Mouse (Mus musculus): Measurements from ENCODE around the gene Ttyh3. TPM values are rescaled to one million over a fixed set of nuclear protein-coding genes. Genes with fewer than 3 reads are reported as not detected.

Ttyh3 gene
- polyA plus RNA-seq, 1 experiment from 2014 or later, result 35.7 TPM

DNA sequence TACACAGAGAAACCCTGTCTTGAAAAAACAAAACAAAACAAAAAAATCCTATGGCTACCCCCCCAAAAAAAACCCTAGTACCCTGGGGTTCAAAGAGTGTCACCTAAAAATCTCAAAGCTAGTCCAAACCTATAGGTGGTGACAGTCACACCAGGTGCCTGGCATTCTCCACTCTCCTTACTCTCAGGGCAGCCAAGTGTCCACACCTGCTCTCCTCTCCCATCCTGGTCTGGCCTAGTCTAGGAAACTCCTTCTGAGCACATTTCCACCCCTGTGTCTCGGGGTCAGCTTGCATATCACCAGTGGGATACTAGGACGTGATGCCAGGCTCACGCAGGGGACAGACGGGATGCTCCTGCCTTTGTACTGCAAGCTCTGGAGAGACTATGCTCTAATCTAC lies 9.5 kb downstream of the Ttyh3 start:
- Histone ChIP-seq H3K4me2 (ENCODE audit: low read length) (no peak overlapping the region), H3K4me1 (ENCODE audit: control insufficient read depth in 2 of 2, insufficient read depth in 2 of 2, low read length in 2 of 2) (peaks cover 19 to 34% of the 10 kb centered on the region in 2 experiments), H3K27ac (replicated peaks in 1 of 2; ENCODE audit: control insufficient read depth in 1 of 2, insufficient read depth in 1 of 2, low read depth in 2 of 2, low read length in 2 of 2) (no peak overlapping the region), H3K9ac (ENCODE audit: low read length) (no peak overlapping the region), H3K36me3 (ENCODE audit: control insufficient read depth, insufficient read depth, low read length) (peaks cover 57% of the 10 kb centered on the region), H3K9me3 (ENCODE audit: control insufficient read depth, low read length) (no peaks in the 10 kb centered on the region), H3K4me3 (ENCODE audit: control insufficient read depth in 1 of 2, insufficient read depth in 1 of 2, low read depth in 1 of 2, low read length in 2 of 2) (no peak overlapping the region), H3K27me3 (ENCODE audit: control insufficient read depth, insufficient read depth, low read length) (no peaks in the 10 kb centered on the region)
- 87% methylated on average over 4 of the region's 4 CpGs for WGBS
- ATAC-seq (ENCODE audit: insufficient number of reproducible peaks, insufficient read depth, low FRiP score, low read depth), result no peak

DNA sequence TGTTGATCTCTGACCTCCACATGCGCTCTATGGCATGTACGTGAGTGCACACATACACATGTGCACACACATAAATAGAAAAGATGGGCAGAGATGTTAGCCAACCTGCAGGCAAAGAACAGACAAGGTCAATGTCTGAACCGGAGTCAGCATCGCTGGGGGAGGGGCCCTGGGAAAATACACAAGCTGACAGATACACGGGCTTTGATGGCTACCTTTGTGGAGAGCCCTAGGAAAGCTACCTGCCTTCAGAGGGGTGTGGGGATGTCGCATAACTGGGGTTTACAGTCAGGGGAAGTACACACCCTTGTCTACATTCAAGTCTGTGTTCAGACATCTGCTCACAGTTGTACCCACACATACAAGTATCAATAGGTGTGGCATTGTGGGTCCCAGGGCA lies 10.3 kb downstream of the Ttyh3 start:
- no peak for ATAC-seq (ENCODE audit: insufficient number of reproducible peaks, insufficient read depth, low FRiP score, low read depth)
- WGBS, result 93% methylated on average over 6 of the region's 6 CpGs
- Histone ChIP-seq H3K4me1 (ENCODE audit: control insufficient read depth in 2 of 2, insufficient read depth in 2 of 2, low read length in 2 of 2) (peaks cover 18 to 32% of the 10 kb centered on the region in 2 experiments), H3K9me3 (ENCODE audit: control insufficient read depth, low read length) (no peaks in the 10 kb centered on the region), H3K36me3 (ENCODE audit: control insufficient read depth, insufficient read depth, low read length) (peaks cover 57% of the 10 kb centered on the region), H3K9ac (ENCODE audit: low read length) (no peak overlapping the region), H3K27me3 (ENCODE audit: control insufficient read depth, insufficient read depth, low read length) (no peaks in the 10 kb centered on the region), H3K27ac (replicated peaks in 1 of 2; ENCODE audit: control insufficient read depth in 1 of 2, insufficient read depth in 1 of 2, low read depth in 2 of 2, low read length in 2 of 2) (no peak overlapping the region), H3K4me3 (ENCODE audit: control insufficient read depth in 1 of 2, insufficient read depth in 1 of 2, low read depth in 1 of 2, low read length in 2 of 2) (no peak overlapping the region), H3K4me2 (ENCODE audit: low read length) (no peak overlapping the region)

DNA sequence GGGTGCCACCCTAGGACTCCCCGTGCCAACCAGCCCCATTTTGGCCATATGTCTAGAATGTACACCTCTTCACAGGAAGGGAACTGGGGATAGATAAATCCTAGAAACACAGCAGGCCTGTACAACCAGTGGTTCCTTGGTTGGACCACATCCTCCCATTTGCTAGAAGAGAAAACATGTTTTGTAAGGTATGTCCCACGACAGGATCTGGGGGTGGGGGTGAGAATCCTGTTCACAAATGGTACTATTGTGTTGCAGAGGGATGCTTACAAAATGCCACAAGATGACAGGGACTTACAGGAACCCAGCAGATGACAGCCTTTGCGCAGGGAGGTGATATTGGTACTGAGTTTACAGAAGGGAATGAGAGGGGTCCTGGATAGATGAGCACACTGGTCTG lies 10.8 kb downstream of the Ttyh3 start:
- WGBS, result 79% methylated on average over 3 of the region's 3 CpGs
- no peak overlapping the region for H3K9ac ChIP-seq (ENCODE audit: low read length)
- no peak for ATAC-seq (ENCODE audit: insufficient number of reproducible peaks, insufficient read depth, low FRiP score, low read depth)
- no peaks in the 10 kb centered on the region for H3K9me3 ChIP-seq (ENCODE audit: control insufficient read depth, low read length)
- no peak overlapping the region for H3K27ac ChIP-seq (replicated peaks in 1 of 2; ENCODE audit: control insufficient read depth in 1 of 2, insufficient read depth in 1 of 2, low read depth in 2 of 2, low read length in 2 of 2)
- H3K4me3 ChIP-seq (ENCODE audit: control insufficient read depth in 1 of 2, insufficient read depth in 1 of 2, low read depth in 1 of 2, low read length in 2 of 2), result no peak overlapping the region
- peaks cover 59% of the 10 kb centered on the region for H3K36me3 ChIP-seq (ENCODE audit: control insufficient read depth, insufficient read depth, low read length)
- H3K4me1 ChIP-seq (ENCODE audit: control insufficient read depth in 2 of 2, insufficient read depth in 2 of 2, low read length in 2 of 2), result peaks cover 18 to 32% of the 10 kb centered on the region in 2 experiments
- no peak overlapping the region for H3K4me2 ChIP-seq (ENCODE audit: low read length)
- H3K27me3 ChIP-seq (ENCODE audit: control insufficient read depth, insufficient read depth, low read length), result no peaks in the 10 kb centered on the region

DNA sequence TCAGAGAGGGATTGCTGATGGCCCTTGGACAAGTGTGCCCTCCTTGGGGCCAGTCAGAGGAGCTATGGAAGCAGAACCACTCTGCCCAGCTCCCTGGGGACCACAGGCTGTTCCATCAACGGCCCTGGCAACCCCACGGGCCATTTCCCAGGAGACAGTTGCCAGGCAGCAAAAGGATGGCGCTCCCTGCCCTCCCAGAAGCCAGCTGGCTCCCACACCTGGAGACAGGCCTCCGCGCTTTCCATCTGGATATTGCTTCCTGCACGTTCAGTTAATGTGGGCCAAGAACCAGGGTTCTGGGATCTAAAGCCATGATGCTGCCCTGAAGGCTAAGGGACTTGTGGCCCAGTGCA lies 11.8 kb downstream of the Ttyh3 start:
- Histone ChIP-seq H3K9ac (ENCODE audit: low read length) (no peak overlapping the region), H3K4me1 (ENCODE audit: control insufficient read depth in 2 of 2, insufficient read depth in 2 of 2, low read length in 2 of 2) (peaks cover 12 to 25% of the 10 kb centered on the region in 2 experiments), H3K9me3 (ENCODE audit: control insufficient read depth, low read length) (no peaks in the 10 kb centered on the region), H3K4me2 (ENCODE audit: low read length) (no peak overlapping the region), H3K27me3 (ENCODE audit: control insufficient read depth, insufficient read depth, low read length) (no peaks in the 10 kb centered on the region), H3K27ac (replicated peaks in 1 of 2; ENCODE audit: control insufficient read depth in 1 of 2, insufficient read depth in 1 of 2, low read depth in 2 of 2, low read length in 2 of 2) (no peak overlapping the region; a peak in 1 of 4 replicates), H3K36me3 (ENCODE audit: control insufficient read depth, insufficient read depth, low read length) (peaks cover 69% of the 10 kb centered on the region), H3K4me3 (ENCODE audit: control insufficient read depth in 1 of 2, insufficient read depth in 1 of 2, low read depth in 1 of 2, low read length in 2 of 2) (no peak overlapping the region)
- ATAC-seq (ENCODE audit: insufficient number of reproducible peaks, insufficient read depth, low FRiP score, low read depth), result no peak
- WGBS, result 91% methylated on average over 6 of the region's 6 CpGs

DNA sequence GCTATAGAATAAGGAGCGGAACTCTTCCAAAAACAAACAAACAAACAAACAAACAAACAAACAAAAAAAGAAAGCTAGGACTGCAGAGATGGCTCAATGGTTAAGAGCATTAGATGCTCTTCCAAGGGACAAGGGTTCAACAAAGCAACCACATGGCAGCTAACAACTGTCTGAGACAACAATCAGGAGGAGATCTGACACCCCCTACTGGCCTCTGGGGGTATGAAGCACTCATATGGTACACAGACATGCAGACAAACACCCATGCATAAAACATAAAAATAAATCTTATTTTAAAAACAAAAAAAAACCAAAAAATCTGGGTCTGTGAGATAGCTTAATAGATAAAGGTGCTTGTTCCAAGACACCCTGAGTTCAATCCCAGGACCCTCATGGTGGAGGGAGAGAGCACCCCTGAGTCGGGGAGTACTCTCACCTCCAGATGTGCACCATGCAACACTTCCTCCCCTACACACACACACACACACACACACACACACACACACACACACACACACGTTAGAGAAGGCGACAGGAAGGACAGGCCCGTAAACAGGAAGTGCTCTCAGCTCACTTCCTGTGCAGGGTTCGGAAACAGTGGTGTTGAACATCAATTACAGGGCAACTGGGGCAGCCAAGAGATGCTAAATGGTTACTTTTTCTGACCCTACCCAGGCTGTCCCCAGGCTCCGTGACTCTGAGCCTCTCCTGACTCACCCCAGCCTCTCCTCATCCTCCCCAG lies 12.3 kb downstream of the Ttyh3 start:
- Histone ChIP-seq H3K27ac (replicated peaks in 1 of 2; ENCODE audit: control insufficient read depth in 1 of 2, insufficient read depth in 1 of 2, low read depth in 2 of 2, low read length in 2 of 2) (no peak overlapping the region; a peak in 1 of 4 replicates), H3K4me1 (ENCODE audit: control insufficient read depth in 2 of 2, insufficient read depth in 2 of 2, low read length in 2 of 2) (peaks cover 7 to 20% of the 10 kb centered on the region in 2 experiments), H3K4me3 (ENCODE audit: control insufficient read depth in 1 of 2, insufficient read depth in 1 of 2, low read depth in 1 of 2, low read length in 2 of 2) (no peak overlapping the region), H3K9me3 (ENCODE audit: control insufficient read depth, low read length) (no peaks in the 10 kb centered on the region), H3K36me3 (ENCODE audit: control insufficient read depth, insufficient read depth, low read length) (peaks cover 74% of the 10 kb centered on the region), H3K27me3 (ENCODE audit: control insufficient read depth, insufficient read depth, low read length) (no peaks in the 10 kb centered on the region), H3K9ac (ENCODE audit: low read length) (no peak overlapping the region), H3K4me2 (ENCODE audit: low read length) (no peak overlapping the region)
- 84% methylated on average over 7 of the region's 7 CpGs for WGBS
- no peak for ATAC-seq (ENCODE audit: insufficient number of reproducible peaks, insufficient read depth, low FRiP score, low read depth)

DNA sequence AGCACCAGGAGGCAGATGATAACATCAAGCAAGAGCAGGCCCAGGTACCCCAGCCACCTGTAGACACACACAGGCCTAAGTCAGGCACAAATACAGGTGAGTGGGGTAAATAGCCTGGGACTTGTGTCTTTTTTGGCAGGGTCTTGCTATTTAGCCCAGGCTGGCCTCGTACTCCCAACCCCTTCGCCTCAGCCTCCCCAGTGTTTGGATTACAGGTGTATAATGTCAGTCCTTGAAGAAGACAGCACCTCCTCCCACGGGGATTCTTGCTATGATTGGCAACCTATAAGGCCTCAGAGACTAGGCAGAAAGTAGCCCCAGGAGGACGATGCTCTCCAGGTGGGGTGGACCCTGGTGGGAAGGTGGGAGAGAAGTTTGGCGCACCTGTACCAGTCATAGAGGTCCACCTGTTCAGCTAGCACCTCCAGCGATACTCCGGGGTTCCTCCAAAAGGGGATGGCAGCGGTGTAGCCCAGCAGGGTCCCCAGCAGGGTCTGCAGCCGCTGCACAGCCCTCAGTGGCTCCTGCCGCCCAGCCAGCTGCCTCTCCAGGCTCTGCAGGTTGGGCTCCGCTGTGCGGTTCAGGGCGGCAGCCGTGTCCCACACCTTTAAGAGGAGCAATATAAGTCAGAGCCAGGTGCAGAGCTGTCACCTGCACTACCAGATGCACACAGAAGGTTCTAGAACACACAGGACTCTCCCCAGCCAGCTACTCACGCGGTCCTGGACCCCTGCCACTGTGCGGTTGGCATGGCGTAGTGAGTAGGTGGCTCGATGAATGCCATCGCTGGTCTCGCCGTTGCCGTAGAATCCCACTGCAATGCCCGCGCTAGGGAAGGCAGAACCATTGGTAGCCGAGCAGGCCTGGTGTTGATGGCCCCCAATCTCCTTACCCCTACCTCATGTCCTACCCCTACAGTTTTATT lies 13.8 kb downstream of the Ttyh3 start:
- Histone ChIP-seq H3K27me3 (ENCODE audit: control insufficient read depth, insufficient read depth, low read length) (no peaks in the 10 kb centered on the region), H3K4me1 (ENCODE audit: control insufficient read depth in 2 of 2, insufficient read depth in 2 of 2, low read length in 2 of 2) (peaks cover 0 to 8% of the 10 kb centered on the region in 2 experiments; a peak in 2 of 4 replicates), H3K9me3 (ENCODE audit: control insufficient read depth, low read length) (no peaks in the 10 kb centered on the region), H3K36me3 (ENCODE audit: control insufficient read depth, insufficient read depth, low read length) (peaks cover 88% of the 10 kb centered on the region), H3K9ac (ENCODE audit: low read length) (no peak overlapping the region), H3K4me2 (ENCODE audit: low read length) (no peak overlapping the region), H3K27ac (replicated peaks in 1 of 2; ENCODE audit: control insufficient read depth in 1 of 2, insufficient read depth in 1 of 2, low read depth in 2 of 2, low read length in 2 of 2) (no peak overlapping the region), H3K4me3 (ENCODE audit: control insufficient read depth in 1 of 2, insufficient read depth in 1 of 2, low read depth in 1 of 2, low read length in 2 of 2) (no peak overlapping the region)
- ATAC-seq (ENCODE audit: insufficient number of reproducible peaks, insufficient read depth, low FRiP score, low read depth), result no peak
- WGBS, result 93% methylated on average over 26 of the region's 26 CpGs

DNA sequence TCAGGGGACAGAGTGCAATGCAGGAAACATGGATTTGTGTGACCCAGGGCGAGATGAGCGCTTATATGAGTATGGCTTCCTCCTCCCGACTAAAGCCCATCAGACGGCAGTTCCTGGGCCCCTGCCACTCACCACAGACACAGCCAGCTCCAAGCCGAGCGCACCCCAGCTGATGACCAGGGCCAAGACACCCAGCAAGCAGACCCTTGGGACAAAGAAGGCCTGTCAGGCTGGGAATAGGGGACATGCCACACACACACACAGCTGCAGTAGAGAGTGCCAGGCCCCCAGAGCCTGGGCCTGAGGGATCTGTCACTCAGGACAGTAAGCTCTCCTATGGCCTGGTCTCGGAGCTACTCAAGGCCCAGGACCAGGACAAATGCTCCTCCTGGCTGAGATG lies 15.4 kb downstream of the Ttyh3 start:
- Histone ChIP-seq H3K9me3 (ENCODE audit: control insufficient read depth, low read length) (no peaks in the 10 kb centered on the region), H3K27me3 (ENCODE audit: control insufficient read depth, insufficient read depth, low read length) (no peaks in the 10 kb centered on the region), H3K4me3 (ENCODE audit: control insufficient read depth in 1 of 2, insufficient read depth in 1 of 2, low read depth in 1 of 2, low read length in 2 of 2) (no peak overlapping the region), H3K27ac (replicated peaks in 1 of 2; ENCODE audit: control insufficient read depth in 1 of 2, insufficient read depth in 1 of 2, low read depth in 2 of 2, low read length in 2 of 2) (no peak overlapping the region), H3K9ac (ENCODE audit: low read length) (no peak overlapping the region), H3K4me1 (ENCODE audit: control insufficient read depth in 2 of 2, insufficient read depth in 2 of 2, low read length in 2 of 2) (no peaks in the 10 kb centered on the region; a peak in 1 of 4 replicates), H3K36me3 (ENCODE audit: control insufficient read depth, insufficient read depth, low read length) (peaks cover 93% of the 10 kb centered on the region), H3K4me2 (ENCODE audit: low read length) (no peak overlapping the region)
- ATAC-seq (ENCODE audit: insufficient number of reproducible peaks, insufficient read depth, low FRiP score, low read depth), result no peak
- WGBS, result 83% methylated on average over 7 of the region's 7 CpGs

All from heart, embryonic 14.5 days (tissue).